Mouse (Mus musculus) lung, postnatal 36 days (tissue): ENCODE measurements around the gene Xylt1.
A peak's percentile ranks its signal among the peaks of the same experiment; 100 is the strongest.

Experiments
- DNase-seq: peaks from one replicate; pipeline ENCODE4 v3.0.0; 2022; ENCODE audit warnings: mixed read lengths

The Xylt1 gene

DNA sequence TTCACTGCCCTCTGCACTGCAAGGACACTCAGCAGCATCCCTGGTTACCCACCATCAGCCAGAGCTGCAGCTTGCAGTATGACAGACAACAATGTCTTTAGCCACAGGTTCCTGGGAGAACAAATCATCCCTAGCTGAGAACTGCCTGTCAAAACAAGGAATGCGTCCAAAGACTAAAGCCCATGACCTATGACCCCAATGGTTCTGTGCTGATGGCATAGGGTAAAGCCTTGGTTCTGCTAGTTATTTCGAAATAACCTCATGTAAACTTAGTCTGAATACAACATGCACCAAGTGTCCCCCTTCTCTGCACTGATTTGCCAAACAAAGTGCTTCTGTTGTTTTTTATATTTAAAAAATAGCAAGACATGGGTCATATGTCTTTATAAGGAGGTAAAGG is 103.8 kb downstream of the Xylt1 start:
- DNase-seq, result no peak

DNA sequence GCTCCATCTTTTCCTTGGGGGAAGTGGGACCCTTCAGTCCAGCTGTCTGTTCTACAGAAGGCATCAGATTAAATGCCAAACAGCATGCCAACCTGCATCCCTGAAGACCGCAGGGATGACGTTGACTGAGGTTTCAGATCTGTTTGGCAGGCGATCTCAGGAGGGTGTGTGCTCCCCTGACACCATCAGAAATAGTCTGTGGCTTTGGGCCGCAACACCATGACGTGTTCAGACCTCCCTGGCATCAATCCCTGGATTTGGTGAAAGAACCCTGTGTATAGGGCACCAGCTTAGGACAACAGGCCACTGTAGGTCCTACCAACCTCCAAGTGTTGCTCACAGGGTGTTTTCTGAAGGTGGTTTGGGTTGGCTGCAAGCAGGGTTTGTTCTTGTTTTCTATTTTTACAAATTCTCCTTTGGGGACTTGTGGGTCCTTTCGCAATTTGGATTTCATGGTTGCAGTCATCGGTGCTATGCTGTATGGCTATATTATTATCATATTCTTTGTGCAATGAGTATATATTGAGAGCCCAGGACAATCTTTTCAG is 104.3 kb downstream of the Xylt1 start:
- peak; percentile 53 for DNase-seq

DNA sequence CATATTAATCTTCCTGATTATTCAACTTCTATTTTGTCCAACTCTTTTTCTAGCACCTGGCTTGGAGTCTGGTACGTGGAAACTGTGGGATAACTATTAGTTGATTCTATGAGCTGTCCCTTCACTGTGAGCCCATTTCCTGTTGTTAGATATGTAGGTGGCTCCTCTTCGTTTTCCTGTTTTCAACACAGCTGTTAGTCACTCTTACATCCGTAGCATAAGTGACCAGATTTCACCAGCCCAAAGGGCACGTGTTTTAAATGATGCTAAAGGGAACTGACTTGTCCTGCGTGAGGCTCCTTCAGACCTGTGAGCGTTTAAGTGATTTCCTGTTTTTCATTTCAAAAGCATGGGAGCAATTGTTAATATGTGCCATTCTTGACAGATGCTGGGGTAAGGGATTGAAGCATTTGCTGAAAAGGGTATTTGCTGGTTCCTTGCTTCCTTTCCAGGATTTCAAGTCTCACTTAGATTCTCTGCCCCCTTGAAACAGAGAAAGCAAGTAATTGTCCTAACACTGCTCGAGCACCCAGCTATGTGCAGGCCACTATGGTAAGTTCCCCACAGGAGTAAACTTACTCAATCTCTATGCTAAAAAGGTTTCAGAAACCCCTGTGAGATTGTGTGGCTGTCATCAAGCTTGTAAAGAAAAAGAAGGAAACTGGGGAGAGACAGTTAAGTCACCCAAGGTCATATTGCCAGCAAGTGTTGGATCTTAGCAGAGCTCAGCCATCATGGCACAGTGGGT is 105.8 kb downstream of the Xylt1 start:
- peak; percentile 69 for DNase-seq

DNA sequence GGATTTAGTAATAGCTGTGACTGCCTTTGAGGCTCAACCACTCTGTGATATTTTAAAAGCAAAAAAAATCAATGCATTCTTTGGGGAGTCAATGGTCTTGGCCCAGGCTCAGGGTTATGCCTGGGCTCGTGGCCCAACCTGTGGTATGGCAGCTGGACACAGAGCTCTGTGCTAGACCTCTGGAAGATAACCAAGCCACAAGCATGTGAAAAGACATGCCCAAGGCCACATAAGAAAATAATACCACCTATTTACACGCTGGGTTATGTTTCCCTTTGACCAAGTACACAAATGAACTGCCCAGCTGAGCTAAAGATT is 106.4 kb downstream of the Xylt1 start:
- DNase-seq, result peak; percentile 25

DNA sequence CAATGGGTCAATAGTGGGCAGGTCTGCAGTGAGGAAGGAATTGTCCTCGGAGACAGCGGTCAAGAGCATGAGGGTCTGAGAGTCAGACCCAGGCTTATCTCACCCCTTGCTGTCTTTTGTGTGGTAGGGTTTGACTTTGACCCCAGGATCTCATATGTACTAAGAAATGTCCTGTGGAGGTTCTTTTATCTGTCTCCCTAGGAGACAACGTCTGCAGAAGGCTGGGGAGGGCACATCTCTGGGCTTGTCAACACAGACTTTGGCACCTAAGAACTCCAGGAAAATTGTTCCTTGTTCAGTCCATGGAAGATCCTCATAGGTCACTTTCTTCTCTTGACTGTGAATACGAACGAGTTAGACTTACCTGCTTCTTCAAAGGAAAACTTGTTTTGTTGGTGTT is 109.2 kb downstream of the Xylt1 start:
- no peak for DNase-seq

DNA sequence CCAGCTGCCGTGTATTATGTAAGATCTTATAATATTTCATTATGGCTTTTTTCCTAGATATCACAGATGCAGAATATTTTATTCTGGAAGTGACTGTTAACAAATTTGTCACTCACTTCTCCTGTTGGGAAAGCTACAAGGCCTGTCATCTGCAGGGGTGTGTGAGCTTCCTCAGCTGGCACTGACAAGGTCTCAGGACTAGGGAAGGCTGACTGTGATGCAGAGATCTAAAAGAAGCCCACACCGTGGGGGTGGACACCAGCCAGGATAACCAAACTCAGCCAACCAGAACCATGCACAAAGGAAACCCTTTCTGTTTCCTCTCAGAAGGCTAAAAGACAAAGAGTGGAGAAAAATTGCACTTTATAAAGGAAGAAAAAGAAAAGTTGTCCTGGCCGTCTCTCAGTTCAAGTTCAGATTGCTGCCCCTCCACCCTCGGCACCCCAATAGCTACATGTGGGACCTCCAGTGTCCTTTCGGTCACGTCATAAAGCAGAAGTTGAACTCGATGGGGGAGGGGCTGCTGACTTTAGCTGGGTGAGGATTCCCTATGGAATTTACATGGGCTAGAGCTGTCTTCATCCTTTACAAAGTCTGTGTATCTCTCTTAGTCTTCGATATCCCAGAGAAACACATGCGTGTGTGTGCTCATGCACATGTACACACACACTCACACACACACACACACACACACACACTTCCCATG is 109.9 kb downstream of the Xylt1 start:
- peak; percentile 11 for DNase-seq

DNA sequence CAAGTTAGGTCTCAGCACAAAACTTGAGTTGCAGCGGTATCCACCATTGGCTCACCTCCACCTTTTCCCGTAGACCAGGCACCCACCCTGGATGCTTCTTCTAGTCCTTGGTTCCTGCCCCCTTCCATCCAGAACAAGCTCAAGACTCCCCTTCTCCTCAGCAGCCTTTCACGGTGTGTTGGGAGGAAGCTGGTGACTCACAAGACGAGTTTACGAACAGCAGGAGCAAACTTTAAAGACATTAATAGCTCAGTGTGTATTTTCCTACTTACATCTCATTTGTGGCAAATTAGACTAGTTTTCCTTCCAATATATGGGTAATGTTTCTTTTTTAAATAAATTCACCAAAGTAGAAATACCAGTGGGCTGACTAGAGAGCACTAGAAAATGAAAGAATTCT is 110.7 kb downstream of the Xylt1 start:
- no peak for DNase-seq

DNA sequence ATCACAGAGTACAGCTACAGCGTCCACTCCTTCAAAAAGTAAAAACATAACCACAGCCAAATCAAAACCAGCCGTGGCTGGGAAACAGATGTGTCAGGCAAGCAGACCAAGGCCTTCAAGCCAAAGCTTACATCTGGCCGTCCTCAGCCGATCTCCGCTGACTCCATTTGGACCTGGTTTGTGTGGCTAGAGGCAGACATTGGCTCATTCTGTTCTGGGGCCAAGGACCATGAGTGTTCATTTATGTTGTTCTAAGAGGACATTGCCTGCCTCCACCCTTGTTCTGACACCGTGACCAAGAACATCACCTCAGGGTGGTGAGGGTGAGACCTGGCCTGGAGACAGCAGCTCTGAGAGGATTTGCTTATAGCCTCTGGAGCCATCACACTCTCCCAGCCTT is 113.4 kb downstream of the Xylt1 start:
- DNase-seq, result peak; percentile 40

DNA sequence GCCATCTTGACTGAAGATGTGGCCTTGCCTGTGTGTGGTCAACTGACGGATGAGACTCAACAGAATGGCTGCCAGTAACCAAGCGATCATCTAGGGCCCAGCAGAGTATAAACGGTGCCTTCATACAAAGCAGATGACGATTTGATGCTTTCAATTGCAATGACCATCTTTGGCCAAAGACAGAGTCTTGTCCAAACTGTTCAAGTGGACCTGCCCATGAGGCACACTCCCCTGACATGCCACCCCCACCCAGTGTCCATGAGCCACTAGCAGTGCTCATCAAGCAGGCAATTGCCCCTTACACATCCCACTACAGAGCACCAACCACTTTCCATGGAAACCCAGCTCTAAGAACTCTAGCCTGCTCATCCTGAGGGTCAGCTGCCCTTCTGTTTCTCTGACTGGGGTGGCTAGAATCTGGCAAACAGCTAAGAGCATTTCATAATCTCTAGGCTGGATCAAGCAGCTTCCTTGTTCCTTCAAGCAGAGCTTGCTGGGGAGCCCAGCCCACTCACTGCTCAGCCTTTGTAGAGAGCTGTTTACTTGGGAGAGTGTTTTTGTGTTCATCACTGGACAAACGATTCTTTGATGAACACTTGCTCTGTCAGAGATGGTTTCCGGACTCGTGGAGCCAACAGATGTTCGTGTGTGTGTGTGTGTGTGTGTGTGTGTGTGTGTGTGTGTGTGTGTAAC is 114.0 kb downstream of the Xylt1 start:
- peak; percentile 63 for DNase-seq

DNA sequence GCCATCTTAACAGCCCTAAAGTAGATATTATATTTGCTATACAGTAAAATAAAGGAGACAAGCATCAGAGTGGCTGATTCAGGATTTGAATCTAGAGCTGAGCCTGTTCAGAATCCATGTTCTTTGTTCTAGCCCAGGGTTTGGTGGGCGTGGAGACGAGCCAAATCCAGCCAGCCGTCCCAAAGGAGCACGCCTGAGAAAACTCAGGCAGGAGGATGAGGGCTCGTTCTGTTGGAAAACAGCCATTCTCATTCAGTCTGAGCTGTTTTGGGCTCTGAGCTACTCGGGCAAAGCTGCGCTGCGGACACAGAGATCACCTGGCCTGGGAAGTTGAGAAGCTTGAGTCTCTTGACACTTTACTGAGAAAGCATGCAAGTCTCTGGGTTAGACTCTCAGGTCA is 115.0 kb downstream of the Xylt1 start:
- no peak for DNase-seq

DNA sequence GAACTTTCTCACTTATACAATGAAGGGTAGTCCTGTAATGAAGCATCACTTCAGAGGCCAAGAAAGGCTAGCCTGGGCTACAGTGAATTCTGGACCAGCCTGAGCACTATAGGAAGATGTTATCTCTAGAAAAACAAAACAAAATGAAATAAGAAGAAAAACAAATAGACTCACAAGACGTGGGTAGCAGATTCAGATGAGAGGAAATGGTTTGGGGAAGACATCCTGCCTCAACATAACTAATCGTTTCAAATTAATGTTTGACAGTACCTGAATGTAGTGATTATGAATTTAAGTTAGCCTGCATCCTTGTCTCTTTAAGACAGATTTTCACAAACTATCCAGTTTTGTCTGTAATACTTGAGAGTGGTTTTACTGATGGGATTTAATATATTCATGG is 117.4 kb downstream of the Xylt1 start:
- DNase-seq, result no peak

DNA sequence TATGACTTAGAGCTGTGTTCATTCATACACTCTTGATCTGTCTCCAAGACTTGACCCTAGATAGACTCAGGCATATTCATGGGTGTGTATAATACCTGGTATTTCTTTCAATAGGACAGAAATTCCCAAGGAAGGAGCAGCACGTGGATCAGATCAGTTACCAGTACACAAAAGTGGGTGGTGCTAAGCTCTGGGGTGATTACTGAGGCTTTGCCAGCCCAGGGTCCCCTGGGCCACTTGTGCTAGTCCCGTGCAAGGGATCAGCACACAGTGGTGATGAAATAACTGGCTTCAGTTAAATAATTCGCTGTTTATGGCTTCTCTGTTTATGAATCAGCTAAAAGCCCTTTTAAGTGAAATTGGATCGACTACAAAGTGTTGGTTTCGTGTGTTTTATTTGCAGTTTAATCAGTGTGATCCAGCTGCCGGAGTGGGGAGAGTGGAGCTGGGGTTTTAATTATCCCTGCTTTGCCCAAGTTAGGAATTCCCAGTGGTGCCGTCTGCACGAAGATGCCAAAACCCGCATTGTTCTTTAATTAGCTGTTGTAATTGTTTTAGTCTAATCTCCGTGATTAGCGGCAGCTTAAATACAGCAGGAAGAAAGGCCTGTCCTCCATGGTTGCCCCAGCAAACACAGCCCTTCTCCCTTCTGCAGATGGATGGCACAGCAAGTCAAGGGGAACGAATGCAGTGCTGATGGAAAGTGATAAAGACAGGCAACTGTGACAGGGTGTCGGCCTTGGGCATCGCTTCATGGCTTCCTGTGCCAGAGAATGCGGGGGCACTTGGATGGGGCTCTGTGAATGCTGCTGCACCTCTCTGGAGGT is 120.8 kb downstream of the Xylt1 start:
- DNase-seq, result no peak

DNA sequence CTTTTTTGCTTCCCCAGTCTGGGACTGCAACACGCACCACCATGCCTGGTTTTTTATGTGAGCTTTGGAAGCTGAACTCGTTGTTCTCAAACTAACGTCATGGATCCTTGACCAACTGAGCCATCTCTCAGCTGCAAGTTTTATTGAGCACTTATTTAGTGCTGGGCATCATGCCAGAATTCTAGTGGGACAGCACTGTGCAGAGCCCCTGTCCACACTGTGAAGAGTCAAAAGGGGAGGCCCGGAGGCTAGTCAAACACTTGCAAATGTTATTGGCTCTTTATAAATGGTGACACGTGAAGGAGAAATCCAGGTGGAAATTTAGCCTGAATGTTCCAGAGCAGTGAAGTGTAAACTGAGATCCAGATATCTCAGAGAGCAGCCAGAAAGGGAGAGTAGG is 121.6 kb downstream of the Xylt1 start:
- no peak for DNase-seq

DNA sequence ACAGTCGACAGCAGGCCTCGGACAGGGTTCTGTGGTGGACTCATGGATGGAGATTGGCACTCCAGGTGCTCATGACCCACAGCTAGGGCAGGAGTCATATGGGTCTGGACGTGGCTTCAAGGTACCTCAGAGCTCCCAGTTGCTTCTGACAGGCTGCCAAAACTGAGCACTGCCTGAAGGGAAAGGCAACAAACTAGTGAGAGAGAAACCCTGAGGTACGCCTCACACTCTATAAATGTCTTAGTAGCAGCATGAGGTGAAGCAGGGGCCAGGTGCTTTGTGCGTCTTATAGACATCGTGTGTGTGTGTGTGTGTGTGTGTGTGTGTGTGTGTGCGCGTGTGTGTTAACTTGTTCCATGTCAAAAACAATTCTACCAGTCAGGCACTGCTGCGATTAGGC is 122.9 kb downstream of the Xylt1 start:
- no peak for DNase-seq

DNA sequence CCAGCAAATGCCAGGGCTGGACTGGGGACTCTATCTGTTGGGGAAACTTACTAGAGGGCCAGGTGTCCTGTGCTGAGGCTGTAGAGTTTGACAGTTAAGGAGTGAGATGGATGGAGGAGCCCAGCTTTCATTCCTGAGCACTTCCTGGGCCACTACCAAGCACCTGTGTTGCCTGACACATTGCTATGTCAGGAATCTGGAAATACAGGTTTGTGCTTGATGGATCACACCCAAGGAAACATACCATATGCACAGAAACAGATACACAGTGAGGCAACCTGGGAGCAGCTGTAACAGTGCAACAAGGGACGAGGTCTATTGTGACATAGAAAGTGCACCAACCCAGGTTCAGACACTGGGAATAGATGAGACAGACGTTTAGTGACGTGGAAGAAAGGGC is 125.0 kb downstream of the Xylt1 start:
- DNase-seq, result peak; percentile 58

DNA sequence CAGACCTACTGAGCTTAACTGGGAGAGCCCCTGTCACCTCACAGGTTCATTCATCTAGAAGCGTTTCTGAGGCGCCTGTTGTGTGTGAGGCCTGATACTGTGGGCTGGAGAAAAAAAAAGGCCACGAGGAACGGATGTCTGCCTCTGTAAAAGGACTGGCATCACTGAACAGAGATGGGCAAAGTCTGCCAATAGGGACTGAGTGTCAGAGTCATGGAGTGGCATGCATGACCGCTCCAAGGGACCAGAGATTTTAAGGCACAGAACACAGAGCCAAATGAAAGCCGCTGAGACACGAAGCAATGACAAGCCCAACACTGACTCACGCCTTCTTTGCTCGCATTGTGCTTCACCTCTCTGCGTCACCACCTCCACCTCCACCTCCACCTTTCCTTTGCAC is 126.6 kb downstream of the Xylt1 start:
- DNase-seq, result no peak

DNA sequence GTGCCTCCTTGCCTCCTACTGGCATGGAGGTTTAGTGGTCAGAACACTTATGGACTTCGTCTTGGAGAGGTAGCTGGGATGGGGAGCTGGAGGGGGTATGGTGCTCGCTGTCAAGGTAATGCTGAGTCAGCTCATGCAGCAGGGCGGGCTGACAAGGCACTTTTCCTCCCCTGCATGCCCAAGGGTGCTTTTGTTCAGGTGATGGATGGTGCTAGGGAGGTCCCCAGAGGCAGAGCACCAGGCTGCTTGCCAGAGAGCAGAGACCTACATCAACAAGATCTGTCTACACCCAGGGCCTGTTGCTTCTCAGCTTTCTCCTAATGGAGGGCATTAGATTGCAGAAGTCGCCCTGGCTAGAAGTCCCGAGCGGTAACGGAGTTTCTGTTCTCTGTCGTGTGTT is 127.3 kb downstream of the Xylt1 start:
- no peak for DNase-seq

DNA sequence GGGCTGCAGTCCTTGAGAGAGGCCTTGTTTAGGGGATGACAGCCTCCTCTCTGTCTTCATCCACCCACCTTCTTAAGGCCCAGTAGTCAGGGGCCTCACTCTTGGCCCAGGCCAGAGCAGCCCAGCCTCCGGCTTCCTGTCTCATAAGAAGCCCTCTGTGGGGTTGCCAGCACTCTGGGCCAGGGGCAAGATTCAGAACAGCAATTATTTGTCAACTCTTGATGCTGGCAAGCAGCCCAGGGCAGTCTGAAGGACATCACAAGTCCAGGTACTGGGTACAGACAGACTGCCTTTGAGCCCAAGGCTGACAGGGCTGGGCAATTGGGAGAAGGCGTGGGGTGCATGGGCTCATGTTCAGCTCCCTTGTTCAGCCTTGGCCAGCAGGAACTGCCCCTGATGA is 129.3 kb downstream of the Xylt1 start:
- no peak for DNase-seq

DNA sequence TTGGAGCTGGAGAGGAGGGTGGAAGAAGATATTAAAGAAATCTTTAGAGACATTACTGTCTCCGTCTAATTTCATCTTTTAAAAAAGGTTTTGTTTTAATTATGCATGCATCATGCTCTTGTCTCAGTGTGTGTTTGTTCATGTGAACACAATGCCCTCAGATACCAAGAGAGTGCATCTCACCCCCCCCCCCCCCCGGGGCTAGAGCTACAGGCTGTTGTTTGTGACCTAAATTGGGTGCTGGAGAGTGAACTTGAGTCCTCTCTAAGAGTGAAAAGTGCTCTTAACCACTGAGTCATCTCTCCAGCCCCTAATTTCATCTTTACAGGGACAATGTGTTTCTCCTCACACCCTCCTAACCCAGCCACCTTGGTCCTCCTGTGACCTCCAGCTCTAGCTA is 131.5 kb downstream of the Xylt1 start:
- DNase-seq, result no peak

DNA sequence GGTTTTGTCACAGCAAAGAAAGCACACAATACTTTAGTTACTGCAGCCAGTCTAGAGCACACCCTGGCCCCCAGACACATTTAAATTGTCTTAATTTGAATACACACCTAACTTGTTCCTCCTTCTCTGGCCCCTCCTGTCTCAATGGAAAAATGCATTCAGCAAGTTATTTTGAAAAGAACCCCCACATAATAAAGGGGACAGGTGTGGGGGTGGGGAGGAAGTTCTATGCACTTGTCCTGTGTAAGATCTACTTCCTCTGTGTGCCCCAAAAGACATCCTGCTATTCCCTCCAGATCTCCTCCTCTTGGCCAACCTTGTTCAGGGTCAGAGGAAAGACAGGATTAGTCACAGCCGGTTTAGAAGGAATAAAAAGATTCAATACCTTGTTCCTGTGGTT is 135.0 kb downstream of the Xylt1 start:
- DNase-seq, result peak; percentile 19

DNA sequence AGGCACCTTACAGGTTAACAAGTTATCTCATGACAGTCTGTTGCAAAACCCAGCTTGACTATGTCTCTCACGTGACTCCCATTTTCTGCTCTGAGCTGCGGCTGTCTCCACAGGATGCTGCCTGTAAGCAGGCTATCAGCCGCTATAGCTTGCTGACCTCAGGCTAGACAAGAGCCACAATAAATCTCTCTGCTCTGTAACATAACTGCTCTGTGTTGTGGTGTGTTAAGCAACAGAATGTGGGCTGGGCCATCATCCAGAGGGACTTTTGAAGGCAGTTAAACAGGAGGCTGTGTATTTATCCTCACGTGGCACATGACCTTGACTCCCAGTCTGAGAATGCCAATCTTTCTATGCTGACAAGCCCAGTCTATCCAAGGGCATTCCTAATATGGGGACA is 136.1 kb downstream of the Xylt1 start:
- peak; percentile 12 for DNase-seq

DNA sequence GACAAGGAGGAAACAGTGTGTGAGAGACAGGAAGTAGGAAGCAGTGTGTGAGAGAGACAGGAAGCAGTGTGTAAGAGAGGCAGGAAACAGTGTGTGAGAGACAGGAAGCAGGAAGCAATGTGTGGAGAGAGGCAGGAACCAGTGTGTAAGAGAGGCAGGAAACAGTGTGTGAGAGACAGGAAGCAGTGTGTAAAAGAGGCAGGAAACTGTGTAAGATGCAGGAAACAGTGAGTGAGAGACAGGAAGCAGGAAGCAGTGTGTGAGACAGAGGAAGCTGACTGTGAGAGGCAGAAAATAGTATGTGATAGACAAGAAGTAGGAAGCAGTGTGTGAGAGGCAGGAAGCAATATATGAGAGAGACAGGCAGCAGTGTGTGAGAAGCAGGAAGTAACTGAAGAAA is 140.6 kb downstream of the Xylt1 start:
- no peak for DNase-seq

DNA sequence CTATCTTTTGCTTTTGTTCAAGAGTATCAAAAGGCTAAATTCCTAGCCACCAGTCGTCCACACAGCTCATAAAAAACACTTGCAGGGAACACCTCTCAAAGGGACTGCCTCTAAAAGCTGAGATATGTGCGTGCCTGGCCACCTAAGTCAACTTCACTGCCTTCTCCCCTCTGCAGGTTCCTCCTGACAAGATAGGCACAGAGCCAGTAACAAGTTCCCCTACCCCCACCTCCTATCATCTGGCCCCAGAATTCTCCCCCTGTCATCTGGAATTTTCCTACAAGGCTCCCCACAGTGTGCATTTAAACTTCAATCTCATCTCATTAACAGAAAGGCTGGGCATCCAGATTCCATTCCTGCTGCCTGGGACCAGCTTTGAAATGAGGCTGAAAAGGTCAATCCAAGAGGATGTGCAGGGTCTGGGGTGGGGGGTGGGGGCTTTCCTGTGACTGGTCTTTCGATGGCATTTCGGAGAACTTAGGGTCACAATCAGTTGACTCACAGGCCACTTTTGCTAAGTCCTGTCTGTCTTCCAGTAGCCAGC is 141.4 kb downstream of the Xylt1 start:
- DNase-seq, result no peak
